Mouse (Mus musculus) gastrocnemius, adult 18-20 months (tissue): ENCODE measurements around the gene Lrrc8d. TPM values are rescaled to one million over a fixed set of nuclear protein-coding genes. Genes with fewer than 3 reads are reported as not detected.

Experiments
- DNase-seq: peaks from one replicate; pipeline ENCODE4 v3.0.0; 2021; ENCODE audit warnings: low spot score
- total RNA-seq, 2 experiments: library from RNA; stranded (reverse); gene quantifications; 2 replicates each; pipeline ENCODE4 v1.2.3; 2021

Lrrc8d gene
- total RNA-seq, 2 experiments from 2014 or later = 3.3 to 5.0 TPM

DNA sequence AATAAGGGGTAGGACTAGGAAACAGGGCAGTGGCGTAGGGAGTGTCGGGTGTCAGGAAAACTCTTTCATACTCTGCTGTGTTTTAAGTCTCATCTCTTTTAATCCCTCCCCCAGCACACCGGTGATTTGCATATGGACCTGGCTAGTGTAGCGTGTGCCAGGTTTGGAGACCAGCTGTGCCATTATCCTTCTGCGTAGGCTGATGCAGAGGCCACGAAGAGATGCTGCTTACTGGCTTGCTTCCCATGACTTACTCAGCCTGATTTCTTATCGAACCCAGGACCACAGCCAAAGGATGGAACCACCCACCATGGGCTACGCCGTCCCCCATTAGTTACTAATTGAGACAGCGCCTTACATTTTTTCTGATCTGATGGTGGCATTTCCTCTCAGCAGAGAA, 64.6 kb downstream of the Lrrc8d start:
- DNase-seq = no peak

DNA sequence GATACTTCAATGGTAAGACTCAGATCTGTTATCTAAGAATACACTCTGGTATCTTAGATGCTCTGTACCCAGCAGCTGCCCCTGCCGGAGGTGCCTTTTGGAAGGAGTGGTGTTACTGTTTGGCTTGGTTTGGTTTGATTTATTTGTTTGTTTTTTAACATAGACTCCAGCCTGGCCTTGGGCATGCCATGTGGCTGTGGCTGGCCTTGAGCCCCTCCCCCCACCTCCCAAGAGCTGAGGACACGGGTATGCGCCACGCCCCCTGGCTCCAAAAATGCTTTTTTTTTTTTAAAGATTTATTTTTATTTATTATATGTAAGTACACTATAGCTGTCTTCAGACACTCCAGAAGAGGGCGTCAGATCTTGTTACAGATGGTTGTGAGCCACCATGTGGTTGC, 65.6 kb downstream of the Lrrc8d start:
- DNase-seq = no peak

DNA sequence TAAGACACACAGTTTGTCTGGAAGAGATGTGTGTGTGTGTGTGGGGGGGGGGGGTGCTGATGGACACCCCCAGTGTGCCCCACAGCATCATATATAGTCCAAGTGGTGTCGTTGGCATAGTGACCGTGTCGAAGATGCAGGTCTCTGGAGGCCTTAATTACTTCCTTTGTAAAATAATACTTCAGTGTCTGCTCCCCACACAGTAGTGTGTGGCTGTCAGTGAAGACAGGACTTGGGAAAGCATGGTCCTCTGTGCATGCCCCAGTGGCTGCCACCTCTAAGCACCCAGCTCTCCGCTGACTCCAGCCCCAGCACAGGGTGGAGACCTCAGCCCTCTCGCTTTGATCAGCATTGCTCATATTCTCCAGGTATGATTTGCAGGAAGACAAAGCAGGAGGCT, 76.6 kb downstream of the Lrrc8d start:
- no peak for DNase-seq

DNA sequence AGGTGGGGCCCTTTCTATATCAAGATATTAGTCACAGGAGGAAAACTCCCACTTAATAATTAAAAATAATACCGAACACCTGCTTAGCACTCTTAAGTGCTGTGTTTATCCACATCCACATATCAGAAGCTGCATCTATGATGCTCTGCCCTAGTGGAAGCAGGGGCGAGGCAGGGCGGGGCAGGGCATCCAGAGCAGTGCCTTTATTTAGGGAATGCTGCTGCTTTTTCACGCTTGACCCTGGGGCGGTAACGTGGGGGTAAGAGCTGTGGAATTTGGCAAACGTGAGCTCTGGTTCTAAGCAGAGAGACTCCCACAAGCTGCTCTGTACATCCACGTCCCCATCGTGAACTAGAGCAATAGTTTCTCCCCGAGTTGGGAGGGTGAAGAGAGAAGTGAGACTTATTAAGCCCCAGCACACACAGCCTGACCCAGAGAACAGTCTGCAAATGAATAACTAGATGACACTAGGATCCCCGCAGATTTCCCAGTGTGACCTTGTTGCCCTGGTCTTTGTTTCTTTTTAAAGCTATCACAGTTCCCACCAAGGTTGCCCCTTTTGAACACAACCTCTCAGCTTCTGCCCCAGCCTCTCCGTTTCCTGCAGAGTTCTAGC, 77.3 kb downstream of the Lrrc8d start:
- no peak for DNase-seq

DNA sequence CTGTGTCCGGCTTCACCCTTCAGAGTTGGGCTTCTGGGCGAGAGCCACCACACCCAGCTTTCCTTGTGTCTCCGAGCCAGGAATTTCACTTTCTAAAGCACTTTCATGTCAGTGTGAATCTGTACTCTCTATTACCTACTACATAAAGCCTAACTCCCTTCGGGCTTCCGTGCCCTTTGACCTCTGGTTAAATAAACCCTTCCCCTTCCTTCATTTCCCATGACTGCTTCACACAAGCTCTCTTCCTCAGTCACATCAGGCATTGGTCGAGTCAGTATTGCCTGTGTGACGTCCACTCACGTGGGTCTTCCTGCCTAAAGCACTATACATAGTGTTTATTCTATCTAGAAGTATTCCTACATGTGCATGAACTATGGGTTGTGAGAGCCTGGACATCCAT, 77.9 kb downstream of the Lrrc8d start:
- no peak for DNase-seq

DNA sequence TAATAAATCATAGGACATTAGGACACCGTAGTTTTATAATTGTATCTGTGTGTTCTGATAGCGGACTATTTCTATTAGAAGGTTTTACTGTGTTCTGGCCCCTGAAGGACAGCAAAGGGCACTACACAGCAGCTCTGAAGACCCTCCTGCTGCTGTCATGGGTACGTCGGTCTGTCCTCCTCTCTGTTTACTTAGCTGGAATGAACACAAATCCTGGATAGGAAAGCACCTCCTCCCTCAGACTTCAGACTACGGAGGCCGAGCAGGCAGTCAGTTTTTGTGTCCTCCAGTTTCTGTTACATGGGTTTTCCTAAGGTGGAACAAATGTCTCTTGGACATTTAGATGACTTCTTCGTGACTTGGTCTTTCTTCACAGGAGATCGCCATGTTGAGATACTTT, 78.4 kb downstream of the Lrrc8d start:
- DNase-seq = no peak

DNA sequence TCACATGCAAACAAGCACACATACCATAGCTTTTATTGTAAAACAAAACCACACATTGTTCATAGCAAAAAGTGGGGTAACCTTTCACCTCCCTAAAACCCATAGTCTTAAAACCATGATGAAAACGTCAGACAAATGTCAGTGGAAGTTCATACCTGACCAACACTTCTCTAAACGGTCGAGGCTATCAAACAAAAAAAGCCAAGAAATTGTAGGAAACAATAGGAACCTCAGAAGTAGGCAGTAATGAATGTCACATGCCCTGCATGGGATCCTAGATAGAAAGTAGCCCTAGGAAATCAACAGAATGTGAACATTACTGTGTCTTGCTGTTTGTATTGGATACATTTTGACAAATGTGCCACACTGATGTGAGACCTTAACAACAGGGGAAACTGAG, 79.0 kb downstream of the Lrrc8d start:
- no peak for DNase-seq

DNA sequence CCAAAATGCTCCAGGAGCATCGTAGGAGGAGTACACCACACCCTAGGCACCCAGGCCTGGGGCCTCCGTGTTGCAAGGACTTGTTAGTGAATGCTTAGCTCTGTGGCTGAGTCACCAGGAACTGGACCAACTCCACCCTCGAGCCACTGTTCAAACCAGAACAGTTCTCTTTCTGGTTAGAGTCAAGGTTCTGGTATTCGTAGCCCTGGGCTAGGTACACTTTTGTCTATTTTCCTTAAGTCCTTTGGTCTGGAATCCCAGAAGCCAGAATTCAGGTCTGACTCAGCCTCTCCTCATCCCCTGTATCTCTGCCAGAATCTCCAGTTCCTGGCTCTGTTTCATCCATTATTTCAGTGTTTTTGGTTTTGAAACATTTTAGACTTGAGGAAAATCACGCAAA, 79.6 kb downstream of the Lrrc8d start:
- DNase-seq = peak; percentile 59

DNA sequence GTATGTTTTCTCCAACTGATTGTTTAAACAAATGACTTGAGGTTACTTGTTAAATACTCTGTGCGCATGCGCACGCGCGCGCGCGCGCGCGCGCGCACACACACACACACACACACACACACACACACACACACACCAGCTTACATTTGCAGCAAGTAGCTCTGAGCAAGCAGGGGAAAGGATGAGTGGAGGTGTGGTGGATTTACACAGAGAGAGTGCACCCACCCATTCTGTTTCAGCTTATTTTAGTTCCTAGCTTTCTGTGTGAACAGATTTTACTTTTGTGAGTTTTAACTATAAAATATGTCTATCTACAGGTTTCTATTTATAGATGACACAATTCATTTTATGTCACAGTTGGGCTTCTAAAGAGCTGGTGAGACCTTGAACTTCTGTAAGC, 84.1 kb downstream of the Lrrc8d start:
- no peak for DNase-seq

DNA sequence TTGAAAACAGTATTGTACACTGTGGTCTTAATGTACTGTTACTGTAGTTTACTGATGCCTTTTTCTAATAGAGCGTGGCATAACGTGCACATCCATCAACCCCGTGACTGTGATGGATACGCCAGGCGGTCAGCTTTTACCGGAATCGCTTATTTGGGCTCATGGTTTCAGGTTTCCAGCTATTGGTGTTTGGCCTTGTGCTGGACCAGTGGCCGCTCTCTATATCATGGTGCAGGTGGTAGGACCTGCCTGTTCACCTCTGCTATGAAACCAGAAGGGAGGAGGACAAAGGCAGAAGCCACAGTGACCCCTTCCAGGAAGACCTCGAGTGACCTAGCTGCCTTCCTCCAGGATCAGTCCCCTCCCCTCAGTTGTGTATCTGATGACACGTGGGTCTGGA, 85.0 kb downstream of the Lrrc8d start:
- DNase-seq = no peak

DNA sequence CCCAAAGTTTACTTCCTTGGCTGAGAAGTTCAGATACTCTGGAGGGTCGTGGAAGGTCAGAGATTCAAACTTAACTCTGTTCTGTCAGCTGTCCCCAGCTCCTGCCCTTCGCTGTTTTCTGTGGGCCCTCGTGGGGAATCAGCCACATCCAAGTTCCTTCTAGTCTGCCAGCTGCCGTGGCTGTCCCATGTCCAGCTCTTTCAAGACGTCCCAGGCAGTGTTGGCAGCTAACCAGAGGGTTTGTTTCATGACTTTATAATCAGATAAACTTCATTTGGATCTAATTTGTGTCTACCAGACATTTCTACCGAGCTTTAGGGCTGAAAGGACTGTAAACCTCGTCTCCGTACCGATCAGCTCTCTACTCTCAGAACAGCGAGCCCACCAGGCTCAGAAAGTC, 87.8 kb downstream of the Lrrc8d start:
- peak; percentile 31 for DNase-seq

DNA sequence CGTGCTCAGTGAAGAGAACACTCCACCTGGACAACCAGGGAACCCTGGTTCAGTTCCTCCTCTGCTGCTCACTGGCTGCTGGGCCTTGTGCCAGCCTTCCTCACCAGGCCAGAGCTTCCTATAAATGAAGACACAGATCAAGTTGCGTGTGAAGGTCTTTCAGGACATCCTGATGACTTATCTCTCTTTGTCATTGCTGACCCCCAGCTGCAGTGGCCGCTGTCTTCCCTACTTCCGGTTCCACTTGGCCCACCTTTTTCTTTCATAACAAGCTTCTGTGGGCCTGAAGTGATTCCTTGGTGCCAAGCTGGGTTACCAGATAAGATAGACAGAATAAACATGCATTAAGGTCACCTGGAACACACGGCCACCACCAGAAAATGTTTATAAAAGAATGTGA, 90.0 kb downstream of the Lrrc8d start:
- DNase-seq = no peak

DNA sequence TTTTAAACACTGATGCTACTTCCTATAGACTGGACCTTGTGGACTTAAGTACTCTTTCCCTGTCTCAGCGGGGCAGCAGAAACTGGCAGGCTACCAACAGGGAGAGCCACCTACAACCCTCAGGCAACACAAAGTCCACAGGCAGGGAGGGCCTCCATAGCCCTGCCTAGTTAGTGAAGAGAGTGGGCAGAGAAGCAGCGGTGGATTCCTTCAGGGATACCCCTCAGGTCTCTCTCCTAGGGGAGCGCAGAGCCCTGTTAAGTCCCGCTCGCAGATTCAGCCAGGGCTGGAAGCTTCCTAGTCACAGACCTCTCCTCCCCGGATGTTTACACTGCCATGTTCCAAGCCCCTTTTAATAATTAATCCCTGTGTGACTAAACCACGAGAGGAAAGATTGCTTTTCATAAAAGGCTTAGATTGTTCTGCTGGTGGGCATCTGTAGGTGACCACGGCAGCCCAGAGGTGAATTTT, 92.6 kb downstream of the Lrrc8d start:
- no peak for DNase-seq

DNA sequence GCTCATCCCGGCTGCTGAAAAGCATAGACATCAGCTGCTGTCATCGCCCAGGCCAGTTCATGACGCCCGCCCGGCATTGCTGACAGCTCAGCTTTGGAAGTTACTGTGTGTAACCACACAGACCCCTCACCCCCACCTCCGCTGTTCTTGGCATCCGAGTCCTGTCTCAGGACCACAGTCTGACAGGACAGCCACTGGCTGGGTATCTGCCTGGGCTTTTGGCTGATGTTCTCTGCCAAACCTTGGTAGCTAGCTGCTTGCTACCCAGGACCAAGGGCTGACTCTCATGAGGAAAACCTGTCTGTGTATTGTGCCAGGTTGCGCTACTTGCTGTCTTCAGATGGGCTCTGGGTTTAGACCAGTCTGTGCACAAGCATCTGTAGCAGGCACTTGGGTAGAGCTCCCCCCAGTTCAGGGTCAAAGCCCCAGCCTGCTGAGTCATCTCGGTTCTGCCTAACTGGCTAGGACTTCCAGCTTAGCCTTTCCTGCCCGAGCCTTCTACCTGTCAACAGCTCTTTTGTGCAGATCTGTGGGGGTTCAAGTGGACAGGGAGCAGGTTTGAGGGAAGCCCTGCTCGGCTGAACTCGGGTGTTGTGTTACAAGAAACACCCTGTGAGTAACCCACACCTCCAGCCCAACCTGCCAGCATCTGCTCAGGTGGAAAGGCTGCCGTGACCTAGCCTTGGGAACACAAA, 93.2 kb downstream of the Lrrc8d start:
- peak; percentile 28 for DNase-seq

DNA sequence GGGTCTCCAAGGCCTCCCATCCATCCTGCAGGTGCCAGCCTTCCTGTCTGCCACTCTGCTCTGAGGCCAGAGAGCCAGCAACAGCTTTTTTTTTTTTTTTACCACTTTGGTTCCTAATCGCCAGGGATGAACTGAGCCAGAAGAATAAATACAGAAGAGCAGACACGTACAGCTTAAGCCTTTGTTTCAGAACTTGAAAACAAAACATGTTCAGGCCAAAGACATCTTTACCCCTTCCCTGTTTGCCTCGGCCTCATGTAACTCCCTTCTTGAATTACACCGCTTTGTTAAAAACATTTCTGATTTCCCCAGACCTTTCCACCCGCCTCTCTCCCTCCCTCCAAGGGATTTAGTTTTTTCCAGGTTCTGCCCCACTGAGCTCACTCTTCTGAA, 93.8 kb downstream of the Lrrc8d start:
- DNase-seq = no peak

DNA sequence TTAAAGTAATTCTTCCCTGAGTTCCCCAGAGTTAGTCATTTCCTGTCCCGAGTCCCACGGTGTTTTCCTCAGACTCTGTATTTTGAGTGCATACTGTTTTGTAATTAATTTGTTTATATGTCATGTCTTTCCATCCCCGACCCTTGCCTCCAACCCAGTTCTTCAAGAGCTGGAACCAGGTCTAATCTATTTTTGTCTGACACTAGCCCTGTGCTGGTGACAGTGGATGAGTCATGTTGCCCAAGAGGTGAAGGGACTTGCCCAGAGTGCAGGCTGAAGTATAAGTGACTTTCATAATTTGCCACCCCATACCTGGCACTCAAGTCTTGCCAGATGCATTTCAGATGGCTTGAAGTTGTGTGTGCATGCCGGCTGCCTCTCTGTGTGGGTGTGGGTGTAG, 98.7 kb downstream of the Lrrc8d start:
- no peak for DNase-seq

DNA sequence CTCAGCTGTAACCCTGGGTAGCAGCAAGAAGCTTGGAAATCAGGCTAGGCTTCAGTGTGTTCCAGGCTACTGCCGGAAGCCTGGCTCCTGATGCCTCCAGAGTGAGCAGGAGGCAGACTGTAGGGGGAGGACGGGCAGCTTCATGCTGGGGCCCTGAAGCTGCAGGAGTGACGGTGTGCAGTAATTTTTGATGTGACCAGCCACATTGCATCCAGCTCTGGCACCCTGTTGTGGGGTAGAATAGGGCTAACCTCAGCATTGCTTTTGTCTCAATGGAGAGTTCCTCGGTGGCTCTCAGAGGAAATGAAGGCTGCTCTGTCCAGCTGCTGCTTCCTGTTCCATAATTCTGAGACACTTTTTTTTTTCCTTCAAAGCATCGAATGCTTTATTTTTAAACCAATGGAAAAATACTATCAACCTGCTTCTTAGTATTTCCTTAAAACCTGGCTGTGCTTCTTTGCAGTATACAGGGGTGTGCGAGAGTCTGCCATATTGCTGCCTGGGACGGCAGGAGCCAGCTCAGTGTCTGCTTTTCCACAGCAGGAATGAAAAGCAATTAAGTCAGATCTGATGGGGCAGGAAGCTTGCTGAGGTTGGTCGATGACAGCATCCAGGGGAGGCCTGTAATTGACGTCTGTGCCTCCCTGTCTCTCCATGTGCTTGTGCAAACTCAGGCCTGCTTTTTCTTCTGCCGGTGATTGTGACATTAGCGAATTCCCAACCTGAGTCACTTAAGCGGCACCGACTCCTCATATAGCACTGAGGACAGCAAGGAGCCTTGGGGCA, 100.3 kb downstream of the Lrrc8d start:
- no peak for DNase-seq

DNA sequence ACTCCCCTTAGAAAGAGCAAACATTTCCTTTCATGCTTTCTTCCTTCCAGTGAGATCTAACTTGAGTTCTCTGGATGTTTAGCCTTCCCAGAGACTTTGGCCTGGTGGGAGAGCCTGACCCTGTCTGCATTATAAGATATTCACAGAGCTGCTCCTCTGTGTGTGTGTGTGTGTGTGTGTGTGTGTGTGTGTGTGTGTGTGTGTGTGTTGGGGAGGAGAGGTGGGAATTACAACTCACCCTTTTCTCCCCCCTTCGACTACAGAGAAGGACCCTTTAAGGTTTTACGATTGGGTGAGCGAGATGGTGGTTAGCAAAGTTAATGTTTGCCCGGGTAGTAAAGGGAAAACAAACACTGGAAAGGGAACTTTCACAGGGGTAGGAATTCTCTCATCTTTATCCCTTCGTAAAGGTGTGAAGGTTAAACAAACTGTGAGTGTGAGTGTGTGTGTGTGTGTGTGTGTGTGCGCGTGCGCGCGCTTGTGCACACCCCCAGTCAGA, 101.3 kb downstream of the Lrrc8d start:
- DNase-seq = no peak

DNA sequence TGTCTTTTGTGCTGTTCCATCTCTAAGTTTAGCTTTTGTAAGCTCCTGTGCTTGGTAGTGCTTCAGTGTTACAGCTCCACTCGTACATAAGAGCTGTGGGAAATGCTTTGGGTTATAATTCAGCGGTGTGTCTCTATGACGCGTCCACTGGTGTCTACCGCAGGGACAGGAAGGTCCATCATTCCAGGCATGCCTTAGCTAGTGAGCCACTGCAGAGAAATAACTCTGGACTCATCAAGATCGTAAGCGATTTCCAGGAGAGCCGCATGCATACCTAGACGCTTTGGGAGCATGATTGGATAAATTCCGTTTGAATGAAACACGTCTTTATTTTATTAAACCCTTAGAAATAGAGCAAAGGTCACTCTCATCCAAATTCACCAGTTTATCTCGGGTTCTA, 106.2 kb downstream of the Lrrc8d start:
- no peak for DNase-seq

DNA sequence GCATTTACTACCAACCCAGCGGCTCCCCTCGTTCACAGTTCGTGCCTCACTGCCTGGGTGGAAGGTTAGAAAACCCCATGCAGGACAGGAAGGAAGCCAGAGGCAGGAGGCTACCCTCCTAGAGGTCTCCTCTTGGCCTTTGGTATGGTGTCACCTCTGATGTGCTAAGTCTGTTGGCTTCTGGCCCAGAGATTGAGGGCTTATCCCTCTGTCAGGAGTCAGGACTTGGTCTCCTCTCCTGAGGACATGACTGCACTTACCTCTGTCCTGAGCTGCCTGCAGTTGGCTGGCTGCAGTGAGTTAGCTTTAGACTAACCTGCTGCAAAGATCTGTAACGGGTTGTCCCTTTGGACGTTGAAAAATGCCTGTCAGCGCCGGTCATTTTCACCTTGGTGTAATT, 107.7 kb downstream of the Lrrc8d start:
- no peak for DNase-seq

DNA sequence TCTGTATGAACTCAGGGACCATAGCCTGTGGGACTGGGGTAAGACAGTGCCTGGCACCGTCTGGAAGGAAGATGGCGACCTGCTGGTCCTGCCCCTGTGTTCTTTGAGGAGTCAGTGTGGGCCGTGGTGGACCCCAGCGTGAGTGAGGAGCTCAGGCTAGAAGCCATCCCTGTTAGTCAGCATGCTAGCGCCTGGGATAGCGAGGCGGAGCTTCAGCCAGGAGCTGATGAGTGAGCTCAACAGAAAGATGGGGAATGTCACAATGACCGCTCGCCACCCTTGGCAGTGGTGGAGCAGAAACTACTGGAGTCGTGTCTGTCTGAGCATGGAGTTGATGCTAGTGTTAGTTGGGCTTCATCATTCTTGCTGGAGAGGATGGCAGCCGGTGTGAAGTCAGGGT, 109.3 kb downstream of the Lrrc8d start:
- no peak for DNase-seq

DNA sequence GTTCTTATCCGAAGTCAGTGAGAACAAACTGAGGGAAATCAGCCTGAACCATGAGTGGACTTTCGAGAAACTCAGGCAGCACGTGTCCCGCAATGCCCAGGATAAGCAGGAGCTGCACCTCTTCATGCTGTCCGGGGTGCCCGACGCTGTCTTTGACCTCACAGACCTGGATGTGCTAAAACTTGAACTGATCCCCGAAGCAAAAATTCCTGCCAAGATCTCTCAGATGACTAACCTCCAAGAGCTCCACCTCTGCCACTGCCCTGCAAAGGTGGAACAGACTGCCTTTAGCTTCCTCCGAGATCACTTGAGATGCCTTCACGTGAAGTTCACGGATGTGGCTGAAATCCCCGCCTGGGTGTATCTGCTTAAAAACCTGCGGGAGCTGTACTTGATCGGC, 113.3 kb downstream of the Lrrc8d start:
- DNase-seq = no peak

DNA sequence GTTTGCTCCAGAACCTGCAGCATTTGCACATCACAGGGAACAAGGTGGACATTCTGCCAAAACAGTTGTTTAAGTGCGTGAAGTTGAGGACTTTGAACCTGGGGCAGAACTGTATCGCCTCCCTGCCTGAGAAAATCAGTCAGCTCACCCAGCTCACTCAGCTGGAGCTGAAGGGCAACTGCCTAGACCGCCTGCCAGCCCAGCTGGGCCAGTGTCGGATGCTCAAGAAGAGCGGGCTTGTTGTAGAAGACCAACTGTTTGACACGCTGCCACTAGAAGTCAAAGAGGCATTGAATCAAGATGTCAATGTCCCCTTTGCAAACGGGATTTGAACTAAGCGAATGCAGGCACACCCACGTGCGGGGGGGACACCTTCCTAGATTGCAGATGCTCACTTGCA, 114.2 kb downstream of the Lrrc8d start:
- no peak for DNase-seq
